Mouse (Mus musculus) urinary bladder, postnatal 25 days (tissue): ENCODE measurements at regions not wholly inside any gene's neighbourhood (a gene's known extent, or its start where the extent isn't known, plus 50 kb on each side); places are given as distances from the start of the nearest gene placed in this dataset.

ENCODE experiments used
- DNase-seq: peaks from one replicate; pipeline ENCODE4 v3.0.0; 2022; ENCODE audit warnings: low spot score

GRCm38 (mm10) chr6:98872334-98872733 is 529.8 kb upstream of the Gm765 start:
- no peak for DNase-seq

DNA sequence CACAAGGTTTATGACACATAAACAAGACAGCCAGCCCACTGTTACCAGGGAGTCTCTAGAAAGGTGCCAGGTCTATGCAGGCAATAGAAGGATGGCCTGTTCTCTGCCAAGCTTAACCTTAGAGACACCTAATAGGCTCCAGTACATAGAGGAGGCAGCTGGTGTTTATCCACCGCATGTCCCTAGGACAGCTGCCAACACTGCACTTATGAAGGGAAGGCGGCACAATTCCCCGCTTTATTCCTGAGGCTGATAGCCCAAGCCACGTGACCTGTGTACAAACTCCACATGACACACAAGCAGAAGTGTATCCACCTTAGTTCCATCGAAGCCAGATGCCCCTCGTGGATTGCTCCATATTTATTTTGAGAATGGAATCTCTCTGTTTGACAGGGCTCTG is 527.2 kb upstream of the Gm765 start:
- DNase-seq, result no peak

DNA sequence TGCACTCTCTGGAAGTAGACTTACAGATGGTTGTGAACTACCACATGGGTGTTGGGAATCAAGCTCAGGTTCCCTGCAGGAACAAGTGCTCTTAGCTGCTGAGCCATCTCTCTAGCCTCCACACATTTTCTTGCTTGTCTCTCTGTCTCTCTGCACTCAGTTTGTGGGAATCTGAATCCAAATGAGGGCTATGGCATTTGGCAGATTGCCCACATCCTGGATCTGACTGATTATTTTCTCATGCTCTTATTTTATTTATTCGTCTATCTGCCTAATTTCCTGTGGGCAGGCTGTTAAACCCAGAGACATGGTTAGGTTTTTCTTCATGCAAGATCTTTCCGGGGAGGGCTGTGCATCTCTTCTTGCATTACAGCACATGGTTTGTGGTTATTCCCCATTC is 521.8 kb upstream of the Gm765 start:
- no peak for DNase-seq

DNA sequence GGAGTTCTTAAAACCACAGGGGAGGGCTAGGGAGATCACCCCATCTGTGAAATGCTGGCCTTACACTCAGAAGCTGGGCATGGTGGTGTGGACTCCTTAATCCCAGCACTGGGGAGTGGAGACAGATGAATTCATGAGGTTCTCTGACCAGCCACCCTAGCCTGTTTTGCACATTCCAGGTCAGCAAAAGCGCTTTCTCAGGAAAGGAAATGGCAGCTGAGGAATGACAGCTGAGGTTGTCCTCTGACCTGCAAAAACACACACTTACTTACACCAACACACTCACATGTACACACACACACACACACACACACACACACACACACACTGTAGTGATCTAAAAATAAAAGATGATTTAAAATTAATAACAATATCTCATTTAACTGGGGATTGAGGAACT is 513.4 kb upstream of the Gm765 start:
- DNase-seq, result no peak

- no peak for DNase-seq
Measured at GRCm38 (mm10) chr6:98850906-98851305, 508.4 kb upstream of the Gm765 start.

GRCm38 (mm10) chr6:98848835-98849234 is 506.3 kb upstream of the Gm765 start:
- no peak for DNase-seq

- no peak for DNase-seq
Measured at GRCm38 (mm10) chr6:98846001-98846695, 503.6 kb upstream of the Gm765 start.

DNA sequence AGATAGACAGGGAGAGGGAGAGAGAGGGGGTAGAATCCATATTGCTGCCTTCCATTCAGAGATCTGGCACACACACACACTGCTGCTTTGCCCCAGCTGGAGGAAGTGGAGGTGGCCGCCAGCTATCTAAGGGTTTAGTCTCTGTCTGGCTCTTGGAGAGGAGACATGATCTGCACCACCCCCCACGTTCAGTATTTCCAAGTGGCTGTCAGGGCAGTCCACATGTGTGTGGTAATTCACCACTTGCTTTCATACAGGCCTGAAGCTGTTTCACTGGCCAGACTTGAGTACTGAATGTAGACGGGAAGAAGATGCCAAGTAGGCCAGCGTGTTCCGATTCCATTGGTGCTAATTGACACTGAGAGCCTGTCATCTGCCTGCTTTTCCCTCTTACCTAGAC is 501.0 kb upstream of the Gm765 start:
- DNase-seq, result no peak

DNA sequence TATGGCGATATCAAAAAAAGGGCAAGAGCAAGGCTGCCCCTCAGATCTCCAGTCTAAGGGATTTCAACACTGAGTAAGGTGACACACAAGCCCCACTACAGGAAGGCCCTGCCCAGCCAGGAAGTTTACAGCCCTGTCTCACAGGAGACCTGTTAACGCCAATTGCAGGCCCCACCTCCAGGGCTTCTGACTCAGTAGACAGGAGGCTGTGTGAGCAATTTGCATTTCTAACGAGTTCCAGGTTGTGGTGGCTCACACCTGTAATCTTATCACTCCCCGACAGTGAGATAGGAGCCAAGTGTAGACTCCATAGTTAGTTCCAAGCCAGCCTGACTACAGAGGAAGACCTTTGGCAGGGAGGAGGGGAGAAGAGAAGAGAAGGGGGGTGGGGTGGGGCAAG is 500.4 kb upstream of the Gm765 start:
- DNase-seq, result no peak

- no peak for DNase-seq
Measured at GRCm38 (mm10) chr6:98833922-98834321, 491.4 kb upstream of the Gm765 start.

DNA sequence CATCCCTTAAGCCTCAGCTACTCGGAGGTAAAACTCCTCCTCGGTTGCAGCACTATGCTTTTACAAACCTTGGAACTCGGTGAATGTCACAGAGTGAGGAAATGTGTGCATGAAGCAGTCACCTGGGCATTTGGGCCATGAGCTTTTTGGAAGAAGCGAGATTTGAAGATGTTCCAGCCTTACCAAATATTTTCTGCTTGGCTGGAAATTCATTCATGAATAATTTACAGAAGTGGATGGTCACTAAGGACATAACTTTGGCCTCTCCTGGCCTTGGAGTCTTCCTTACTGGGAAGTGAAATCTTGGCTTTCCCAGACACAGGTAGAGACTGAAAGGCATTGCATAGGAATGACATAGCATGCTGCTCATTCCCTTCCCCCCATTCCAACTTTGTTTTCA is 487.6 kb upstream of the Gm765 start:
- no peak for DNase-seq

- no peak for DNase-seq
Measured at GRCm38 (mm10) chr6:98808046-98808445, 465.5 kb upstream of the Gm765 start.

DNA sequence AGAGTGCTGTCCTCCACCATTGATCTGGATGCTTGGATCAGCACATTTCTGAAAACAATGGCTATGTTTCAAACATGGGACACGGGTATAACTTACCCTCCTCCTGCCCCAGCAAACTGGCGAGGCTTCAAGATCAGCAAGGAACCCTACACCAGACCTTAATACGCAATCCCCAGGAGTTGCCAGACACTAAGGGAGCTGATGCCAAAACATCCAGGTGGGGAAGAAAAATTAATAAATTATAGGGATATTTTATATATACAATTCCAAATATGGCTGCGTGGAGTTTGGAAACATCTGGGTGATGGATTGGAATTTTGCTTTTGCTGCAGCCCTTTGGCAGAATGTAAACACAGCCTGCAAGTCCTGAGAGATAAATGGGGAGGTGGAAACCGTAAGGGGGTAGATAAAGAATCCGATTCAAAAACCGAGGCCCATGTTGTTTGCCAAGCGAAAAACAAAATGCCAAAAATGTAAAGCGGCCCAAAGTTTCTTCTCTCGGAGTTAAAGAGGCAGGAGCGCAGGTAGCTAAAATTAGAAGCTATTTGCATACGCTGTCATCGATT is 460.9 kb upstream of the Gm765 start:
- DNase-seq, result no peak

DNA sequence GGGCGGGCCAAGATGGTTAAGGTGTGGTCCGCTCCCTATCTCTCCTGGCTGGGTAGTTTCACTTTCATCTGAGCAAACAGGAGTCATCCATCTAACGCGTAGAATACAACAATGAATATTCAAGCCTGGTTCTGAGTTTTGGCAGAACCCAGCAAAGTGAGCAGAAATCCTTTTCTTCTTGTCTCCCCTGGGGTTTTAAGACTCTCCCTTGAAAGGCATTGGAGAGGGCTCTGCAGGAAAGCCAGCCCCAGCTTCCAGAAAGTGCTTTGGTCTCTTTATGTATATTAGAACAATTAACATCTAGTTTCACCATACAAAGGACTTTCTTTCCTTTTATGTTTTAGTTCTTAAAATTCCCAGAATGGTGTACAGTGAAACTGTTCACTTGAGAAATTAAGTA is 458.5 kb upstream of the Gm765 start:
- no peak for DNase-seq

DNA sequence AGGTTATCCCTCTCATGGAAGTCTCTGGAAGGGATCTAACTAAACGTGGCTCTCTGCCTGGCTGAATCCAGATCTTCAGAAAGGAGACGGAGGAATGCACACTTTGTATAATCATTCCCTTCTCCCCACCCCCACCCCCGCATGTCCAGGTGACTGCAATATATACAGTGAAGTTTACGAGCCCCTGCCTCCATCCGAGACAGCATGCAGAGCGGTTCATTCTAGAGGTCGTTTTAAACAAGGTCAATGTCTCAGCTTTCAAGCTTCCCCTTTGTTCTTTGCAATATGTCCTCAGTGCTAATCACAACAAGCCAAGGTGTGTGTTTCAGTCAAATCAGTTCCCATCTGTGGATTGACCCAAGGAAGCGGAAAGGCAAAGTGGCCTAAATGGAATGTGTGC is 457.5 kb upstream of the Gm765 start:
- DNase-seq, result no peak

DNA sequence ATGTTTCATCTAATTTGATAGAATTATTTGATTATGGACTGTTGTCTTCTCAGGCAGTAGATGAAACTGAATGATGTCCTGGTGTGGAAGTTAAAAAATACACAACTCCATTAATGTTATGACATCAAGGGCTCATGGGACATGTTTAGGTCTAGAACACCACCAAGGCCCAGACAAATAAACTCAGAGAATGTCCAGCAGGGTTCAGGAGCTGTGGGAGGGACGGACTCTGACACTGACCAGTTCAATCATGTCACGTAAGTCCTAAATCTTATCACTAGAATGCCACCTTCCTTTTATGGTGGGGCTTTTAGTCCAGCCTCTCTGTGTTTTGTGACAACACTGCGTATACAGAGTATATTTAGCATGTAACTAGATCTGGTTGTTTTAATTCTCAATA is 455.2 kb upstream of the Gm765 start:
- no peak for DNase-seq

DNA sequence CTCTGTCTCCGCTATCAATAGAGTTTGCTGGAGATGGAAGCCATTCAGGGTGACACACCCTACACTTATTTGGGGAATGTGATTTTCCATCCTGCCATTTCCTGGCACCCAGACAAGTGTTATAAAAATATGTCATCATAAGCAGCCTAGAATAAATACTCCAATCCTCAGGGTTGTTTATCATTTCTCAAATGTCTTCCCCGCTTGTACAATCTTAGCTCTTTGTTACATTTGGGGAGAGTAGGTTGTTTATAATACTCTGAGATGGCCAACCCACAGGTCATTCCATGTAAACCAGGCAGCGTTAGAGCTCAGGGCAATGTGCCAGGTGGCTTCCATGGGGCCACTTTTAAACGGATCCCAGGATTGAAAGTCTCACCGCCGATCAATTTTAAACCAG is 454.8 kb upstream of the Gm765 start:
- peak; percentile 9 for DNase-seq

- DNase-seq, result no peak
Measured at GRCm38 (mm10) chr6:98796666-98797065, 454.1 kb upstream of the Gm765 start.

- no peak for DNase-seq
Measured at GRCm38 (mm10) chr6:98787422-98787821, 444.9 kb upstream of the Gm765 start.

DNA sequence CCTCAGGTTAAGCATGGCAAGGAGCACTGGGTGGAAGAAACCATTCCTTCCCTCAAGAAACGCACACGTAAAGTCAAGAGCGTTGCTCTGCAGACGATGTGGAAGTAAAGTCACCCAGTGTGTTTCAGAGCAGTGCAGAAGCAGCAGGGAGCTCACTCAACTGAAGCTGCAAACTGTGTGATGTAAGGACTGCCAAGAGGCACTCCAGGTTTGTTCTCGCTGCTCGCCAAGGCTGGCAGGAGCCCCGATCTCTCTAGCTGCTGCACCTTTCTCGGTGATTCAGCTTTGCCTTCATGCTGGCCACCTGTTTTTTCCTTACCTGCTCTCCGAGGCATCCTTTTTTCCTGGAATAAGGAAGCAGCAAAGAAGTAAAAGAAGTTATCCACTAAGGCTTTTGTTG is 439.5 kb upstream of the Gm765 start:
- no peak for DNase-seq

- no peak for DNase-seq
Measured at GRCm38 (mm10) chr6:98775780-98776179, 433.2 kb upstream of the Gm765 start.

DNA sequence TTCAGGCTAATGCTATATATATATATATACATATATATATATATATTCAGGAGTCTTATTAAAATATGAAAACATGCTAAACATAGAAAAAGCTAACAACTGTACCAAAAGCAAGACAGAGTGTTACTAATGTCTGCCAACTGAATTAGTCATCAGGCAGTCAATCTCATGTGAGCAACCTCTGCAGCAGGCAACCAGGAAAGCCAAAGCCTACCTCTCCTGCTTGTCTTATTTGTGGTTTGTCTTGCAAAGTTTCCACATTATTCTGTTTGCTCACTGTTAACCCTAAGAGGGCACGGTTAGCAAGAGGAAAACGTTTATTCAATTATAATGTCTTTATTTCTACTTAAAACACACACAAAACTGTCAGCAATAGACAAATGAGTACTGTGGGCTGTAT is 427.4 kb upstream of the Gm765 start:
- DNase-seq, result no peak

DNA sequence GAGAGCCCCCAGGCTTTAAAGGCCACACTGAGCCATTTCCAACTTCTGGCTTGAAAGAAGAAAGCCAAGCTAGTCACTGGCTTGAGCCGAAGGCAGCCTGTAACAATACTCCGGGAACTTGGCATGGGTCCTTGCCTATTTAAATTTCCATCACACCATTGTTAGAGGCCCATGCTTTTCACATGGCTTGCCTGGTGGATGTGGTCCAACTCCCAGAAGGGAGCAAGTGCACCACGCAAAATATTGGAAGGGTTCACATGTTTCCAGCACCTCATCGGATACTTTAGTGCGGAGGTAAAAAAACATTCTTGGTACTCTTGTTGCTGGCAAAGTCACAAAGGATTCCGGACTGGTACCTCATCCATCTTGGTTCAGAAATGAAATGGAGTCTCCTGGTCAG is 426.8 kb upstream of the Gm765 start:
- DNase-seq, result no peak

DNA sequence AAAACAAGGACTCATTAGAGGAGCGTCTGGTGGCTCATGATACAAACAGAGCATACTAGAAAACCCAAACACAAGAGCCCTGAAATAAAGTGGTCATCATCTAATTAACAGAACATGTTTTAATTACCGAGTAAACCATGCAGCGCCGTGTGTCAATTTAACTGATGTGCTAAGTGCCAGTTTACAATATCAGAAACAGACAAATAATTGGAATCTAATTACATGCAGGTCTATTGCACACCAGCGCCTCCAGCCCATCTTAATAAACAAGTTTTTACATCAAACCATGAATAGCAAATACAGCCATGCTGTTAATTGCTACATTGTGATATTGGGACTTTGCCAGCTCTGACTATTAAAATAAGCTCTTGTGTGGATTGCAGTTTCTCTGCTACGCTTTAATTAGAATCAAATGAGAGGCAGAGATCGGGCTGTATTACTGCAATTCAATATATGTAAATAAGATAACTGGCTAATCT is 425.3 kb upstream of the Gm765 start:
- DNase-seq, result no peak
